Mouse (Mus musculus): ENCODE data around the gene Rpl41. TPM values are rescaled to one million over a fixed set of nuclear protein-coding genes. Genes with fewer than 3 reads are reported as not detected.
"Not testable (repeated sequence)": the region's sequence is repeated elsewhere in the genome, so short reads cannot be mapped to it uniquely, and the experiment has no call there.

The Rpl41 gene
- total and polyA plus RNA-seq, 2 experiments from 2014 or later: 617 to 2,108 TPM

GRCm38 (mm10) chr10:128556286-128556685, 7.2 kb upstream of the Rpl41 start:
- Histone ChIP-seq H3K27me3 (ENCODE audit: control insufficient read depth, insufficient read depth, low read length) (no peaks in the 10 kb centered on the region), H3K9ac (replicated peaks; ENCODE audit: low read depth, low read length) (no peak overlapping the region), H3K9me3 (replicated peaks; ENCODE audit: control insufficient read depth, low read length) (no peaks in the 10 kb centered on the region), H3K4me1 (ENCODE audit: control insufficient read depth, insufficient read depth) (no peaks in the 10 kb centered on the region), H3K36me3 (replicated peaks; ENCODE audit: control insufficient read depth, insufficient read depth, low read length) (peaks cover 40% of the 10 kb centered on the region), H3K4me2 (ENCODE audit: low read depth, low read length) (no peak overlapping the region), H3K4me3 (ENCODE audit: low read depth, low read length) (no peak overlapping the region), H3K27ac (ENCODE audit: low read depth) (no peak overlapping the region)
- TF ChIP-seq EP300 (IDR thresholded peaks at IDR 0.05; ENCODE audit: low read depth) (no peak), CTCF (IDR thresholded peaks at IDR 0.05; ENCODE audit: low read depth) (peak; percentile 16; the same call in 1 of the 2 replicates)
- no peak for DNase-seq (ENCODE audit: low spot score)
- ATAC-seq (ENCODE audit: insufficient read depth, low read depth): no peak

- H3K36me3 ChIP-seq (replicated peaks; ENCODE audit: control insufficient read depth, insufficient read depth, low read length): peaks cover 33% of the 10 kb centered on the region
- not testable (repeated sequence) for H3K27ac ChIP-seq (ENCODE audit: low read depth); DNase-seq (ENCODE audit: low spot score); H3K9ac ChIP-seq (replicated peaks; ENCODE audit: low read depth, low read length); H3K4me3 ChIP-seq (ENCODE audit: low read depth, low read length); H3K9me3 ChIP-seq (replicated peaks; ENCODE audit: control insufficient read depth, low read length); H3K4me1 ChIP-seq (ENCODE audit: control insufficient read depth, insufficient read depth); H3K4me2 ChIP-seq (ENCODE audit: low read depth, low read length); ATAC-seq (ENCODE audit: insufficient read depth, low read depth); H3K27me3 ChIP-seq (ENCODE audit: control insufficient read depth, insufficient read depth, low read length)
- WGBS: 59% methylated on average over 1 of the region's 1 CpGs
Measured at GRCm38 (mm10) chr10:128555567-128555966, 6.5 kb upstream of the Rpl41 start.

GRCm38 (mm10) chr10:128550144-128550823, 1.2 kb upstream of the Rpl41 start:
- not testable (repeated sequence) for H3K4me2 ChIP-seq (ENCODE audit: low read depth, low read length); H3K27ac ChIP-seq (ENCODE audit: low read depth); H3K36me3 ChIP-seq (replicated peaks; ENCODE audit: control insufficient read depth, insufficient read depth, low read length); H3K9me3 ChIP-seq (replicated peaks; ENCODE audit: control insufficient read depth, low read length); DNase-seq (ENCODE audit: low spot score); ATAC-seq (ENCODE audit: insufficient read depth, low read depth); H3K4me3 ChIP-seq (ENCODE audit: low read depth, low read length); H3K27me3 ChIP-seq (ENCODE audit: control insufficient read depth, insufficient read depth, low read length); H3K4me1 ChIP-seq (ENCODE audit: control insufficient read depth, insufficient read depth); H3K9ac ChIP-seq (replicated peaks; ENCODE audit: low read depth, low read length)
- WGBS: 82% methylated on average over 11 of the region's 11 CpGs

GRCm38 (mm10) chr10:128549682-128550057, 565 bp upstream of the Rpl41 start:
- not testable (repeated sequence) for DNase-seq (ENCODE audit: low spot score); H3K4me1 ChIP-seq (ENCODE audit: control insufficient read depth, insufficient read depth); H3K9me3 ChIP-seq (replicated peaks; ENCODE audit: control insufficient read depth, low read length); H3K4me2 ChIP-seq (ENCODE audit: low read depth, low read length); ATAC-seq (ENCODE audit: insufficient read depth, low read depth); H3K9ac ChIP-seq (replicated peaks; ENCODE audit: low read depth, low read length); H3K27me3 ChIP-seq (ENCODE audit: control insufficient read depth, insufficient read depth, low read length); H3K4me3 ChIP-seq (ENCODE audit: low read depth, low read length); H3K27ac ChIP-seq (ENCODE audit: low read depth)
- H3K36me3 ChIP-seq (replicated peaks; ENCODE audit: control insufficient read depth, insufficient read depth, low read length): peaks cover 11% of the 10 kb centered on the region
- 58% methylated on average over 6 of the region's 6 CpGs for WGBS

- peaks cover 25% of the 10 kb centered on the region for H3K36me3 ChIP-seq (replicated peaks; ENCODE audit: control insufficient read depth, insufficient read depth, low read length)
- DNase-seq (ENCODE audit: low spot score); H3K4me1 ChIP-seq (ENCODE audit: control insufficient read depth, insufficient read depth); H3K27me3 ChIP-seq (ENCODE audit: control insufficient read depth, insufficient read depth, low read length); H3K9me3 ChIP-seq (replicated peaks; ENCODE audit: control insufficient read depth, low read length); ATAC-seq (ENCODE audit: insufficient read depth, low read depth): not testable (repeated sequence)
- peak overlapping the region; percentile 92 for H3K9ac ChIP-seq (replicated peaks; ENCODE audit: low read depth, low read length)
- H3K4me2 ChIP-seq (ENCODE audit: low read depth, low read length): peak overlapping the region; percentile 82
- WGBS: under 1% methylated on average over 21 of the region's 30 CpGs
- peak overlapping the region; percentile 94 for H3K27ac ChIP-seq (ENCODE audit: low read depth)
- peak overlapping the region; percentile 72 for H3K4me3 ChIP-seq (ENCODE audit: low read depth, low read length)
Measured at GRCm38 (mm10) chr10:128548051-128548791, 884 bp downstream of the Rpl41 start.
